Mouse (Mus musculus): ENCODE measurements around the gene Plscr4. TPM values are rescaled to one million over a fixed set of nuclear protein-coding genes. Genes with fewer than 3 reads are reported as not detected.

The Plscr4 gene
- total and polyA plus RNA-seq, 3 experiments, result not detected

- Histone ChIP-seq H3K79me2 (ENCODE audit: control insufficient read depth, insufficient read depth, low read length, poor library complexity) (no peaks in the 10 kb centered on the region), H3K9ac (ENCODE audit: control insufficient read depth, low read depth, low read length, poor library complexity, severe bottlenecking) (no peak overlapping the region), H3K27me3 (ENCODE audit: control insufficient read depth in 1 of 2, insufficient read depth in 2 of 2, low read length in 2 of 2) (no peaks in the 10 kb centered on the region; a peak in 1 of 4 replicates), H3K36me3 (ENCODE audit: control insufficient read depth in 1 of 2, insufficient read depth in 2 of 2, low read length in 2 of 2) (no peaks in the 10 kb centered on the region), H3K4me3 (ENCODE audit: control insufficient read depth in 1 of 2, insufficient read depth in 1 of 2, low read depth in 2 of 2, low read length in 2 of 2) (no peak overlapping the region), H3K27ac (ENCODE audit: control insufficient read depth, low read depth, low read length) (no peak overlapping the region), H3K4me1 (ENCODE audit: control insufficient read depth in 1 of 2, insufficient read depth in 2 of 2, low read length in 2 of 2) (no peaks in the 10 kb centered on the region), H3K9me3 (replicated peaks; ENCODE audit: insufficient read depth, low read length) (no peaks in the 10 kb centered on the region)
- no peak for DNase-seq (ENCODE audit: low read depth, low spot score)
- TF ChIP-seq ETS1 (IDR thresholded peaks at IDR 0.05; ENCODE audit: low read depth, low read length) (no peak), NELFE (IDR thresholded peaks at IDR 0.05; ENCODE audit: low read depth, low read length) (no peak), GABPA (IDR thresholded peaks at IDR 0.05; ENCODE audit: low read depth, low read length) (no peak), CHD2 (IDR thresholded peaks at IDR 0.05; ENCODE audit: low read length) (no peak), MAZ (IDR thresholded peaks at IDR 0.05; ENCODE audit: low read depth, low read length) (no peak), SIN3A (IDR thresholded peaks at IDR 0.05; ENCODE audit: low read length) (no peak), MYC (IDR thresholded peaks at IDR 0.05; ENCODE audit: low read depth, low read length) (no peak), ZKSCAN1 (IDR thresholded peaks at IDR 0.05; ENCODE audit: low read depth, low read length) (no peak), POLR2AphosphoS5 (IDR thresholded peaks at IDR 0.05; ENCODE audit: borderline replicate concordance, low read depth, low read length) (no peak), POLR2A (IDR thresholded peaks at IDR 0.05; ENCODE audit: control insufficient read depth in 1 of 2, insufficient read depth in 1 of 2, low read depth in 1 of 2, low read length in 2 of 2, poor library complexity in 1 of 2) (no peak), RAD21 (IDR thresholded peaks at IDR 0.05; ENCODE audit: low read depth, low read length) (no peak), UBTF (IDR thresholded peaks at IDR 0.05; ENCODE audit: borderline replicate concordance, insufficient read depth, low read depth, low read length) (no peak), POLR2AphosphoS2 (IDR thresholded peaks at IDR 0.05; ENCODE audit: low read length) (no peak), MXI1 (IDR thresholded peaks at IDR 0.05; ENCODE audit: low read depth, low read length) (no peak), HCFC1 (IDR thresholded peaks at IDR 0.05; ENCODE audit: low read depth, low read length) (no peak), MYB (IDR thresholded peaks at IDR 0.05; ENCODE audit: low read depth, low read length) (no peak)
These were observed 72.9 kb downstream of the Plscr4 start for GRCm38 (mm10) chr9:92530055-92530454.

- Histone ChIP-seq H3K27ac (ENCODE audit: control insufficient read depth, low read depth, low read length) (no peak overlapping the region), H3K27me3 (ENCODE audit: control insufficient read depth in 1 of 2, insufficient read depth in 2 of 2, low read length in 2 of 2) (no peaks in the 10 kb centered on the region; a peak in 1 of 4 replicates), H3K79me2 (ENCODE audit: control insufficient read depth, insufficient read depth, low read length, poor library complexity) (no peaks in the 10 kb centered on the region), H3K9ac (ENCODE audit: control insufficient read depth, low read depth, low read length, poor library complexity, severe bottlenecking) (no peak overlapping the region), H3K4me3 (ENCODE audit: control insufficient read depth in 1 of 2, insufficient read depth in 1 of 2, low read depth in 2 of 2, low read length in 2 of 2) (no peak overlapping the region), H3K9me3 (replicated peaks; ENCODE audit: insufficient read depth, low read length) (no peaks in the 10 kb centered on the region), H3K36me3 (ENCODE audit: control insufficient read depth in 1 of 2, insufficient read depth in 2 of 2, low read length in 2 of 2) (no peaks in the 10 kb centered on the region), H3K4me1 (ENCODE audit: control insufficient read depth in 1 of 2, insufficient read depth in 2 of 2, low read length in 2 of 2) (no peaks in the 10 kb centered on the region)
- DNase-seq (ENCODE audit: low read depth, low spot score), result no peak
- no peak for TF ChIP-seq ZKSCAN1 (IDR thresholded peaks at IDR 0.05; ENCODE audit: low read depth, low read length)
- TF ChIP-seq SIN3A (IDR thresholded peaks at IDR 0.05; ENCODE audit: low read length), result no peak
- TF ChIP-seq MAX (IDR thresholded peaks at IDR 0.05; ENCODE audit: low read length), result no peak
- TF ChIP-seq NELFE (IDR thresholded peaks at IDR 0.05; ENCODE audit: low read depth, low read length), result no peak
- no peak for TF ChIP-seq MEF2A (IDR thresholded peaks at IDR 0.05; ENCODE audit: extremely low read depth, insufficient replicate concordance, low read depth, low read length, poor library complexity, severe bottlenecking)
- TF ChIP-seq MYC (IDR thresholded peaks at IDR 0.05; ENCODE audit: low read depth, low read length), result no peak
- TF ChIP-seq POLR2AphosphoS5 (IDR thresholded peaks at IDR 0.05; ENCODE audit: borderline replicate concordance, low read depth, low read length), result no peak
- no peak for TF ChIP-seq ETS1 (IDR thresholded peaks at IDR 0.05; ENCODE audit: low read depth, low read length)
- TF ChIP-seq USF1 (IDR thresholded peaks at IDR 0.05; ENCODE audit: low read depth, low read length), result no peak
- no peak for TF ChIP-seq MXI1 (IDR thresholded peaks at IDR 0.05; ENCODE audit: low read depth, low read length)
- no peak for TF ChIP-seq TCF12 (IDR thresholded peaks at IDR 0.05; ENCODE audit: low read depth, low read length)
- TF ChIP-seq GATA1 (IDR thresholded peaks at IDR 0.05; ENCODE audit: low read depth, low read length), result no peak
- no peak for TF ChIP-seq RCOR1 (IDR thresholded peaks at IDR 0.05; ENCODE audit: low read depth, low read length)
- no peak for TF ChIP-seq SMC3 (IDR thresholded peaks at IDR 0.05; ENCODE audit: low read depth, low read length)
- no peak for TF ChIP-seq KAT2A (conservative IDR thresholded peaks at IDR 0.05; ENCODE audit: low read depth, low read length)
- TF ChIP-seq CHD2 (IDR thresholded peaks at IDR 0.05; ENCODE audit: low read length), result no peak
- TF ChIP-seq USF2 (IDR thresholded peaks at IDR 0.05; ENCODE audit: borderline replicate concordance in 1 of 2, insufficient read depth in 1 of 2, low read depth in 1 of 2, low read length in 2 of 2), result no peak
- no peak for TF ChIP-seq ZMIZ1 (IDR thresholded peaks at IDR 0.05; ENCODE audit: low read depth, low read length)
- no peak for TF ChIP-seq ELF1 (IDR thresholded peaks at IDR 0.05; ENCODE audit: low read depth, low read length)
These were observed 80.6 kb downstream of the Plscr4 start for GRCm38 (mm10) chr9:92537735-92538134.
